Mouse (Mus musculus) ovary, postnatal 36 days (tissue): ENCODE results near the gene Gpatch1.
"Not testable (repeated sequence)": the region's sequence is repeated elsewhere in the genome, so short reads cannot be mapped to it uniquely, and the experiment has no call there.

ENCODE experiments used
- DNase-seq: peaks from one replicate; pipeline ENCODE4 v3.0.0; 2022; ENCODE audit warnings: low spot score, mixed read lengths

Gpatch1 gene

GRCm38 (mm10) chr7:35322732-35323420, 4.6 kb upstream of the Gpatch1 start:
- no peak for DNase-seq

- no peak for DNase-seq
These were observed 3.9 kb upstream of the Gpatch1 start for GRCm38 (mm10) chr7:35322161-35322560.

- DNase-seq, result no peak
These were observed 1.5 kb upstream of the Gpatch1 start for GRCm38 (mm10) chr7:35319755-35320154.

GRCm38 (mm10) chr7:35319221-35319620, 981 bp upstream of the Gpatch1 start:
- DNase-seq, result not testable (repeated sequence)

- no peak for DNase-seq
These were observed 4.1 kb downstream of the Gpatch1 start for GRCm38 (mm10) chr7:35314156-35314555.

- no peak for DNase-seq
These were observed 7.0 kb downstream of the Gpatch1 start for GRCm38 (mm10) chr7:35311214-35311613.

- no peak for DNase-seq
These were observed 17.4 kb downstream of the Gpatch1 start for GRCm38 (mm10) chr7:35300792-35301191.

- no peak for DNase-seq
These were observed 18.6 kb downstream of the Gpatch1 start for GRCm38 (mm10) chr7:35299656-35300055.

- DNase-seq, result no peak
These were observed 20.4 kb downstream of the Gpatch1 start for GRCm38 (mm10) chr7:35297886-35298285.

GRCm38 (mm10) chr7:35295631-35296030, 22.6 kb downstream of the Gpatch1 start:
- no peak for DNase-seq

- no peak for DNase-seq
These were observed 24.8 kb downstream of the Gpatch1 start for GRCm38 (mm10) chr7:35293464-35293863.

- no peak for DNase-seq
These were observed 39.3 kb downstream of the Gpatch1 start for GRCm38 (mm10) chr7:35278933-35279332.

- no peak for DNase-seq
These were observed 40.8 kb downstream of the Gpatch1 start for GRCm38 (mm10) chr7:35277433-35277832.

GRCm38 (mm10) chr7:35269443-35270024, 48.7 kb downstream of the Gpatch1 start:
- peak; percentile 39 for DNase-seq

GRCm38 (mm10) chr7:35267841-35268240, 50.4 kb downstream of the Gpatch1 start:
- DNase-seq, result no peak

GRCm38 (mm10) chr7:35266666-35267065, 51.6 kb downstream of the Gpatch1 start:
- DNase-seq, result no peak

GRCm38 (mm10) chr7:35264746-35265145, 53.5 kb downstream of the Gpatch1 start:
- peak; percentile 28 for DNase-seq

GRCm38 (mm10) chr7:35263595-35264489, 54.4 kb downstream of the Gpatch1 start:
- no peak for DNase-seq

GRCm38 (mm10) chr7:35259384-35259783, 58.9 kb downstream of the Gpatch1 start:
- DNase-seq, result no peak

- no peak for DNase-seq
These were observed 59.9 kb downstream of the Gpatch1 start for GRCm38 (mm10) chr7:35258294-35258693.

- DNase-seq, result peak; percentile 26
These were observed 66.1 kb downstream of the Gpatch1 start for GRCm38 (mm10) chr7:35252041-35252558.

GRCm38 (mm10) chr7:35237935-35238334, 80.3 kb downstream of the Gpatch1 start:
- not testable (repeated sequence) for DNase-seq
